Mouse (Mus musculus) spleen, adult 2 months (tissue): ENCODE results near the gene Sp9. TPM values are rescaled to one million over a fixed set of nuclear protein-coding genes. Genes with fewer than 3 reads are reported as not detected.

Source experiments
- DNase-seq, 2 experiments: peaks; one replicate each; pipeline versions ENCODE4 v3.0.0 to v3.0.0-alpha.2; 2012 to 2021; ENCODE audit warnings: low spot score in 2 of 2, low read depth in 1 of 2
- H3K27ac ChIP-seq: fragments of 200-500 bp; 2 replicates; pipeline ENCODE4 v1.5.1; 2012; ENCODE audit warnings: low read length, inconsistent platforms; ENCODE audit not compliant: insufficient read depth
- H3K27me3 ChIP-seq: fragments of 200-500 bp; 2 replicates; pipeline ENCODE4 v1.6.1; 2012; ENCODE audit warnings: mild to moderate bottlenecking, moderate library complexity, low read length, inconsistent platforms; ENCODE audit not compliant: control insufficient read depth, insufficient read depth
- H3K36me3 ChIP-seq: fragments of 200-500 bp; 2 replicates; pipeline ENCODE4 v1.6.1; 2012; ENCODE audit warnings: mild to moderate bottlenecking, low read length, inconsistent platforms; ENCODE audit not compliant: control insufficient read depth, insufficient read depth
- H3K4me1 ChIP-seq: fragments of 200-500 bp; 2 replicates; pipeline ENCODE4 v1.6.1; 2011; ENCODE audit warnings: inconsistent platforms; ENCODE audit not compliant: control insufficient read depth, insufficient read depth, insufficient read length
- H3K4me3 ChIP-seq: fragments of 200-500 bp; 2 replicates; pipeline ENCODE4 v1.5.1; 2011; ENCODE audit warnings: mild to moderate bottlenecking, inconsistent platforms; ENCODE audit not compliant: insufficient read depth, insufficient read length; ENCODE audit errors: extremely low read depth
- CTCF ChIP-seq: fragments of 200-500 bp; IDR thresholded peaks from 2 replicates; pipeline ENCODE4 v1.5.1; 2011; ENCODE audit warnings: mild to moderate bottlenecking, inconsistent platforms; ENCODE audit not compliant: insufficient read depth, insufficient read length, insufficient replicate concordance; ENCODE audit errors: extremely low read depth
- POLR2A ChIP-seq: fragments of 200-500 bp; IDR thresholded peaks from 2 replicates; pipeline ENCODE4 v1.6.1; 2011; ENCODE audit warnings: low read depth, low read length, inconsistent platforms
- WGBS: fragments of 180-500 bp; shearing (Covaris S2); methylation state at CpG from one replicate; pipeline ENCODE4 v1.1.7; 2018; 5-methylcytosine and 5-hydroxymethylcytosine counted together
- polyA plus RNA-seq: library from polyadenylated mRNA; depleted of rRNA; stranded (reverse); fragments of >200 nt; gene quantifications from 2 replicates; pipeline ENCODE4 v1.2.3, GENCODE M21; 2012

Sp9 gene
- polyA plus RNA-seq, 1 experiment = not detected

DNA sequence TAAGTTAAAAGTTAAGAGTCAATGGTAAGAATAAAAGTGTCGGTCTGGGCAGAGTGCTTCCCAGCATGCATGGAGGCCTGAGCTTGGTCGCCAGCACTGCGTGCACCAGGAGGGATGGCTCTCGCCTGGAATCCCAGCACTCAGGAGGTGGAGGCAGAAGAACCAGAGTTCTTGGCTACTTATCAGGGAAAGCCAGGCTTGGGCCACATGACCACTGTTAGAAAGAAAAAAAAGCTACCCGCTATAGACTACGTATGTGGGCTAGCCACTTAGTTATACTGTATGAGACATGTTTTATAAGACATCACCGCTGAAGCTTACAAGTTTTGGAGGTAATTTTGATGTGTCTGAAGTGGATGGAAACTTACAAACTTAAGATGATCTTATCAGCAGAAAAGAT lies 26.4 kb downstream of the Sp9 start:
- H3K4me1 ChIP-seq = no peaks in the 10 kb centered on the region
- H3K27ac ChIP-seq = no peak overlapping the region
- H3K36me3 ChIP-seq = peaks cover 20% of the 10 kb centered on the region
- DNase-seq = no peak
- TF ChIP-seq POLR2A (no peak), CTCF (no peak)
- H3K27me3 ChIP-seq = no peaks in the 10 kb centered on the region
- 89% methylated on average over 7 of the region's 7 CpGs for WGBS
- no peak overlapping the region for H3K4me3 ChIP-seq

DNA sequence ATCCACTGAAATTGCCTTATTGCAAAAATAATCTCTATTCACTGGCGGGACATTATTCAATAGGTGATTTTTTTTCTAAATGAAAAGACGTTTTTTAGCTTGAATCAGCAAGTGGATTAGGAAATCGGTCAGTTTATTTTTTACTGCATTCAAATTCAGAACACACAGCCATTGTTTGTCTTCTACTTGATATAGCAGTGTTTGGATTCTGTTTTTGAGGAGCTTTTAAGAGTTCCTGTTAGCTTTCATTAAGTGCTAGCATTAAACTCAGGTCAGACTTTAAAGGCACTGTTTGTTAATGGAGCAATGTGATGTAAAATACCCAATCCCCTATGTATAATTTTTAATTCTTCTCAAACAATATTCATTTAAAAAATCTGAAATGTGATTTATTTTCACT lies 27.1 kb downstream of the Sp9 start:
- Histone ChIP-seq H3K4me3 (no peak overlapping the region), H3K36me3 (peaks cover 22% of the 10 kb centered on the region), H3K4me1 (no peaks in the 10 kb centered on the region), H3K27ac (no peak overlapping the region), H3K27me3 (no peaks in the 10 kb centered on the region)
- TF ChIP-seq CTCF = no peak
- TF ChIP-seq POLR2A = no peak
- no peak for DNase-seq
- WGBS = 88% methylated on average over 3 of the region's 3 CpGs

DNA sequence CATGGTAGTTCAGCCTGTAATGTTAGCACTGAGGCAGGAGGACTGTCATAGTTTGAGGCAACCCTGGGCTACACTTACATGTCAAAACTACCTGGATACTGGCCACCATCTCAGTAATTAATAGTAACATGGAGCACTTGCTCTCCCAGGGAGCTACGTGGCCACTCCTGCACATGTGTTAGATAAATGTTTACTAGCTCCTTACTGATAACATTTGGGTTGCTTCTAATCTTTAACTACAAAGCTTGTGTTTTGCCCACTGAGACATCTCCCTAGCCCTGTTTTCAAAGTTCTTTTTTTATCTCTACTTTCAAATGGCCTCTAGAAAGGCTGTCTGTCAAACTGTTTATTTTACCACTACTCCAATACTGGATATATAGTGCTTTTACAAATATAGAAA lies 30.3 kb downstream of the Sp9 start:
- Histone ChIP-seq H3K27ac (no peak overlapping the region), H3K4me1 (no peaks in the 10 kb centered on the region), H3K4me3 (no peak overlapping the region), H3K27me3 (no peaks in the 10 kb centered on the region), H3K36me3 (peaks cover 30% of the 10 kb centered on the region)
- TF ChIP-seq CTCF (no peak), POLR2A (no peak)
- DNase-seq = no peak
- WGBS = 80% methylated on average over 1 of the region's 1 CpGs

DNA sequence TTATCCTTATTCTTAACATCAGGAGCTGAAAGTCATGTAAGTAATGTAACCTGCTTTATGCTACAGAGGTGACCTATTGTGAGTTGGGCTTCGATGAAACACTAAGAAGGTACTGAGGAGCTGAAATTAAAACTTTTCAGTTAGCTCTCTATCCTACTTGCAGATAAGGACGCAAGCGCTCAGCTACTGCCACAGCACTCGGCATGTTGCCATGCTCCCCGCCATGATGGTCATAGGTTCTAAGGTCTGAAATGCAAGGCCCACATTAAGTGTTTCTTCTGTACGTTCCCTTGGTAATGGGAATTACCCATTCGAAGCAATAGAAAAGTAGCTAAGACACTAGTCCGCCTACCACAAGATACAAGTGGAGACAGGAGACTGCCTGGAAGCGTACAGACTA lies 31.0 kb downstream of the Sp9 start:
- H3K27ac ChIP-seq = no peak overlapping the region

DNA sequence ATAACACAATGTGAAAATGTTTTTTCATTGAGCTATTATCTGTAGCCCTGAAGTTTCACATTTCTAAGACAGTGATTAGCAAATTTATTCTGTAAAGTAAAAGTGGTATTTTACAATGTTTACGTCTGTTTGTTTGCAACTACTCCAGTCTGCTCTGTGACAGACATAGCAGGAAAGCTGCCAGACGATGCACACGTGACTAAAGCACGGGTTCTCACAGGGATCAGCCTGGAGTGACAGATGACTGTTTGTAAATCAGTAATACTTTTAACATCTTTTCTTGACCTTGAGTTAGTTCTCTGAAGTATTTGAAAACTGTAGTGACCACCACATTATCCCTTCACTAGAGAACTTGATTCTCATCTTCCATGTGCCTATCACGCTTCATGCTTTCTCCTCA lies 32.8 kb downstream of the Sp9 start:
- no peaks in the 10 kb centered on the region for H3K27me3 ChIP-seq
- TF ChIP-seq POLR2A (no peak), CTCF (no peak)
- WGBS = 95% methylated on average over 5 of the region's 5 CpGs
- no peak for DNase-seq
- H3K27ac ChIP-seq = no peak overlapping the region
- H3K4me3 ChIP-seq = no peak overlapping the region
- peaks cover 39% of the 10 kb centered on the region for H3K36me3 ChIP-seq
- no peaks in the 10 kb centered on the region for H3K4me1 ChIP-seq

More for the DNA sequence above, 31.0 kb downstream of the Sp9 start:
- Histone ChIP-seq H3K27me3 (no peaks in the 10 kb centered on the region), H3K4me3 (no peak overlapping the region), H3K36me3 (peaks cover 32% of the 10 kb centered on the region), H3K4me1 (no peaks in the 10 kb centered on the region)
- TF ChIP-seq POLR2A (no peak), CTCF (no peak)
- WGBS = 92% methylated on average over 9 of the region's 9 CpGs
- DNase-seq = no peak

DNA sequence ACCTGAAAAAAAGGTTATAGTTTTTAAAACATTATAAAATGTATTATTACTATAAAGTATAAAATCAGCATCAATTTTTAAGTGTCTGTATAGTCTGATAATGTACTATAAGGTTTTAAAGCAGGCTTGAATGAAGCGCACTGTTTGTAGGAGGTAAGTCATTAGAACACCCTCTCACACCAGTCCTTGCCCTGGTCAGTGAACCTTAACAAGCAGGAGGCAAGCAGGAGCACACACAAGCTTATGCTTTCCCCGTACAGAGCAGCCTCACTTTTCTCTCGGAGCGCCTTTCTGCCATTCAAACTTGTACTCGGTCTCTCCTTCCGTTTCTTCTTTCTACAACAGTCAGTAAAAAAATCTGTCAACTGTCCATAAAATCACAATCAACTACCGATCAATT lies 34.3 kb downstream of the Sp9 start:
- Histone ChIP-seq H3K27ac (no peak overlapping the region), H3K36me3 (peaks cover 41% of the 10 kb centered on the region), H3K4me1 (no peaks in the 10 kb centered on the region), H3K27me3 (no peaks in the 10 kb centered on the region), H3K4me3 (no peak overlapping the region)
- DNase-seq = no peak
- TF ChIP-seq POLR2A (no peak), CTCF (no peak)
- 96% methylated on average over 7 of the region's 7 CpGs for WGBS

DNA sequence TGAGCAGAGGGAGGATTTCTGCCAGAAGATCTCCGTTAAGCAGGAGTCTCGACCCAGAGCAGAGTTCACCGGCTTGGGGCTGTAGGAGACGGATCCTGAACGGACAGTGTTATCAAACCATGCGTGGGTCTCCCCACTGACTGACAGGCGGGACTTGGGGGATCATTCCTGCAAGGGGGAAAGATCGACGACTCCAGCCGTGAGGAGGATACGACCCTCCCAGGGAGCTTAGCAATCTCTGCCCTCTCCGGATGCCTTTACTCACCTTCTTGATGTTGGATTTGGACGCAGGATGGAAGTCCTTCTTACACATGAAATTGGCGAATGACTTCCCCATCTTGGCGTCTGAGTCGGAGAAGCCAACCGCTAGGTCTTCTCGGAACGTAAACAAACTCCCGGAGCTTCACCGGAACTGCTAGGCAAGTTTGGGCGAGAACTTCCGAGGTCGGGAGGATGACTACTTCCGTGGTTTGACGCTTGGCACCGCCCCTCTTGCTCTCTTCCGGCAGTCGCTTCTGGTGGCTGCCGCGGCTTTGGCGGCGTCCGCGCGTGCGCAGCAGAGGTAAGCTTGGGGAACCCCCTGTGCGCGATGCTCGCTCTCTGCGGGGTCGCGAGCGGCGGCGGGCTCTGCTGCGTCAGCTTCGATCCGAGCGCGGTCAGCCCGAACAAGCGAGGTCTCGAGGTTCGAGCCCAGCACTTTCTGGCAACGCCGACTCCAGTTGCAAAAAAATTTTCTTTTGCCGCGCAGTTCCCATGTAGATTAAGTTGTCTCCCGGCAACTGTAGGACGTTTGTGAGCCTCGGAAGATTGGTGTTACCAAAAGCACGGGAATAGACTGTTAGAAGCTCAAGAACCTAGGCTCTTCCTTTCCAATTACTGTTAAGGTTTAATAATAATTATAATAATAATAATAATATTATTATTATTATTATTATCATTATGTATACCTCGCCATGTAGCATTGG lies 40.7 kb downstream of the Sp9 start, which contains the start of the genes Scrn3 and Cir1:
Scrn3 (plus strand) TSS at position 450 of the 965 bp plus-strand sequence.
Cir1 (minus strand) TSS at position 550 of the 965 bp plus-strand sequence.
- Histone ChIP-seq H3K27ac (peak within 1 kb of the TSS; percentile 81), H3K27me3 (no peaks in the 10 kb centered on the region), H3K36me3 (peaks cover 16% of the 10 kb centered on the region), H3K4me1 (peaks cover 3% of the 10 kb centered on the region; the same call in 1 of the 2 replicates), H3K4me3 (peak within 1 kb of the TSS; percentile 83)
- TF ChIP-seq POLR2A (peak; percentile 90), CTCF (no peak)
- under 1% methylated on average over 64 of the region's 64 CpGs for WGBS
- DNase-seq = peak; percentile 95 to 96
